Mouse (Mus musculus): Measurements from ENCODE around the gene Plcxd1. TPM values are rescaled to one million over a fixed set of nuclear protein-coding genes. Genes with fewer than 3 reads are reported as not detected.
"Not testable (repeated sequence)": the region's sequence is repeated elsewhere in the genome, so short reads cannot be mapped to it uniquely, and the experiment has no call there.

Gene Plcxd1
- polyA plus RNA-seq, 1 experiment from 2014 or later = 2.5 TPM

- H3K4me3 ChIP-seq (replicated peaks); H3K27me3 ChIP-seq; H3K9ac ChIP-seq (replicated peaks); ATAC-seq; H3K9me3 ChIP-seq; H3K4me1 ChIP-seq (replicated peaks); H3K27ac ChIP-seq; H3K4me2 ChIP-seq (replicated peaks): not testable (repeated sequence)
- 88% methylated on average over 3 of the region's 3 CpGs for WGBS
- peaks cover 80% of the 10 kb centered on the region for H3K36me3 ChIP-seq
These were observed 22.6 kb downstream of the Plcxd1 start for GRCm38 (mm10) chr5:110122380-110122779.

DNA sequence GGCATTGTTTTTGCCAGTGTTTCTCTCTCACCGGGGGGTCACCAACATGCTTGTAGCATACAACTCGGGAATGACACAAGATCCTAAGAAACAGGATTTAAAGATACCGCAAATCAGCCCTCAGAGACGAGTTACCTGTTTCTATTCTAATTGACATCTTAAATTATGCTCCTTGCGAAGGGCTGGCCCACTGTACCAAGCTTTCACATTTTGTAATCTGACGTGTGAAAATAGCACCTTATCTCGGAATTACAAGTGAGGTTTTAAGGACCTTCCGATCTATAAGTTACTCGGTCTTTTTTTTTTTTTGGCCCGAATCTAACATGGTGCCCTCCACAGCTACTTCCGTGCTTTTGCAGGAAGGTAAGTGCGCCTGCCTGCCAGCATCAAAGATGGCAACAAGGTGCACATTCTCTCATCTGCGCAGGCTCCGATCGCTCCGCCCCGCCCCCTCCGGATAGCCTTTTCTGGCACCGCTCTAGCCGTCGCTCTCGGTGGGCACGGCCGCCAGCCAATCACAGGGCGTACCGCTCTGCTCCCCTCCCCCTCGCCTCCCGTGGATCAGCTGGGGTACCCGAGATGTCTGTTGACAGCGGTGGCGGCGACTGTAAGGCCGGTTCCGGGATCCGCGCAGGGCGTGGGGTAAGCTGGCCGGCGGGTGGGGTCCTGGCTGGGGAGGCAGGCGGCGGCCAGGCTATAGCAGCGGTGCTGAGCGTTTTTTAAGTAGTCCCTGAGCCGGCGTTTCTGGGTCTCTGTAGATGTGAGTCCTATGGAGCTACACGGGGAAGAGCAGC is 35.7 kb downstream of the Plcxd1 start, which contains the start of gene Chfr:
Gene Chfr, plus strand, starts transcription at position 550 of the 794 bp plus-strand sequence.
- Histone ChIP-seq H3K4me3 (replicated peaks) (peak within 1 kb of the TSS; percentile 76), H3K4me1 (replicated peaks) (peaks cover 12% of the 10 kb centered on the region), H3K36me3 (peaks cover 29% of the 10 kb centered on the region), H3K4me2 (replicated peaks) (peak within 1 kb of the TSS; percentile 72), H3K27ac (peak within 1 kb of the TSS; percentile 76), H3K27me3 (no peaks in the 10 kb centered on the region), H3K9me3 (no peaks in the 10 kb centered on the region), H3K9ac (replicated peaks) (peak within 1 kb of the TSS; percentile 93)
- peak; percentile 99 for ATAC-seq
- 4% methylated on average over 46 of the region's 46 CpGs for WGBS

- H3K4me3 ChIP-seq (replicated peaks) = peak overlapping the region; percentile 76
- H3K9ac ChIP-seq (replicated peaks) = peak overlapping the region; percentile 93
- ATAC-seq = peak; percentile 61; the same call in 1 of the 2 replicates
- no peaks in the 10 kb centered on the region for H3K9me3 ChIP-seq
- H3K36me3 ChIP-seq = peaks cover 29% of the 10 kb centered on the region
- no peaks in the 10 kb centered on the region for H3K27me3 ChIP-seq
- 8% methylated on average over 18 of the region's 18 CpGs for WGBS
- H3K4me1 ChIP-seq (replicated peaks) = peaks cover 12% of the 10 kb centered on the region
- peak overlapping the region; percentile 76 for H3K27ac ChIP-seq
- H3K4me2 ChIP-seq (replicated peaks) = peak overlapping the region; percentile 72
These were observed 36.3 kb downstream of the Plcxd1 start for GRCm38 (mm10) chr5:110136087-110136464.

DNA sequence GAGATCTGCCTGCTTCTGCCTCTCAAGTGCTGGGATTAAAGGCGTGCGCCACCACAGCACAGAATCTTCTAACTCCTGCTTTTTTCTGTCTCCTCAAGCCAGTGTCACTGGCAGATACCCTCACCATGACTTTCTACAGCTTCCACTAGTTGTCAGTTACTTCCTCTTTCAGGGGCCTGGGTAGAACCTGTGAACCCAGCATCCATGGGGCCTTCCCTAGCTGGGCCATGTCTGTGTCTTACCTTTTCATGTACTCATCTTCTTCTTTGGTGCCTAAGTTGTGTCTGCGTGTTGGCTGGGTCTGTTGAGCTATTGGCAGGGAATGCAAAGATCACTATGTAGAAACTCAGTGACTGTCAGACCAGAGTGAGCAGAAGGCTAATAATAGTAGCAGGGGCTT is 38.0 kb downstream of the Plcxd1 start:
- Histone ChIP-seq H3K4me3 (replicated peaks) (no peak overlapping the region), H3K4me2 (replicated peaks) (no peak overlapping the region), H3K27ac (no peak overlapping the region), H3K27me3 (no peaks in the 10 kb centered on the region), H3K4me1 (replicated peaks) (peaks cover 12% of the 10 kb centered on the region), H3K36me3 (peaks cover 40% of the 10 kb centered on the region), H3K9me3 (no peaks in the 10 kb centered on the region), H3K9ac (replicated peaks) (no peak overlapping the region)
- WGBS = 95% methylated on average over 3 of the region's 3 CpGs
- ATAC-seq = no peak

GRCm38 (mm10) chr5:110139325-110139724 is 39.6 kb downstream of the Plcxd1 start:
- Histone ChIP-seq H3K4me1 (replicated peaks) (peaks cover 12% of the 10 kb centered on the region), H3K27ac (no peak overlapping the region), H3K27me3 (no peaks in the 10 kb centered on the region), H3K9me3 (no peaks in the 10 kb centered on the region), H3K9ac (replicated peaks) (no peak overlapping the region), H3K4me2 (replicated peaks) (no peak overlapping the region), H3K36me3 (peaks cover 53% of the 10 kb centered on the region), H3K4me3 (replicated peaks) (no peak overlapping the region)
- ATAC-seq = no peak
- 97% methylated on average over 3 of the region's 3 CpGs for WGBS

GRCm38 (mm10) chr5:110140424-110140823 is 40.7 kb downstream of the Plcxd1 start:
- Histone ChIP-seq H3K4me1 (replicated peaks) (peaks cover 12% of the 10 kb centered on the region), H3K27me3 (no peaks in the 10 kb centered on the region), H3K4me3 (replicated peaks) (no peak overlapping the region), H3K9ac (replicated peaks) (no peak overlapping the region), H3K27ac (no peak overlapping the region), H3K9me3 (no peaks in the 10 kb centered on the region), H3K36me3 (peaks cover 63% of the 10 kb centered on the region), H3K4me2 (replicated peaks) (no peak overlapping the region)
- ATAC-seq = no peak
- 92% methylated on average over 7 of the region's 7 CpGs for WGBS

DNA sequence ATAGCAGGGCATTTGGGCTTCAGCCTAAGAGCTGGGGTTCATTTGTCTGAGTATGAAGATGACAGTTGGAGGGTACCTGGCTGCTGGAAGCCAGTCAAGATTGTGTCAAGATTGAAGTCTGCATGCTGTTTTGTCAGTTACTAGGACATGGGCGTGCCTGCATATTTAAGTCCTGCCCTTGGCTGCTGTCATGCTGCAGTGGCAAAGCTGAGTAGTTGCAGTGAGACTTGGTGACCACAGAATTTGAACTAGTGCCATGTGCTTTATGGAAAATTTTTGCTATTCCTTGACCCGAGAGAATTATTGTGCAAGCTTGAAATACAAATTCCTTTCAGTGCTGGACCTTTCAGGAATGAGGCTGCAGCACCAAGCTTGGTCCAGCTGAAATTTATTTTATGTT is 42.5 kb downstream of the Plcxd1 start:
- no peak for ATAC-seq
- Histone ChIP-seq H3K27me3 (no peaks in the 10 kb centered on the region), H3K36me3 (peaks cover 80% of the 10 kb centered on the region), H3K4me3 (replicated peaks) (no peak overlapping the region), H3K4me1 (replicated peaks) (peaks cover under 1% of the 10 kb centered on the region; the same call in 1 of the 2 replicates), H3K4me2 (replicated peaks) (no peak overlapping the region), H3K27ac (no peak overlapping the region), H3K9ac (replicated peaks) (no peak overlapping the region), H3K9me3 (no peaks in the 10 kb centered on the region)
- 91% methylated on average over 2 of the region's 2 CpGs for WGBS

- H3K4me3 ChIP-seq (replicated peaks) = no peak overlapping the region
- H3K27ac ChIP-seq = no peak overlapping the region
- no peaks in the 10 kb centered on the region for H3K27me3 ChIP-seq
- H3K4me1 ChIP-seq (replicated peaks) = no peaks in the 10 kb centered on the region
- no peak overlapping the region for H3K9ac ChIP-seq (replicated peaks)
- no peak for ATAC-seq
- peaks cover 85% of the 10 kb centered on the region for H3K36me3 ChIP-seq
- 91% methylated on average over 5 of the region's 5 CpGs for WGBS
- no peak overlapping the region for H3K4me2 ChIP-seq (replicated peaks)
- no peaks in the 10 kb centered on the region for H3K9me3 ChIP-seq
These were observed 43.2 kb downstream of the Plcxd1 start for GRCm38 (mm10) chr5:110143007-110143406.

Other genes starting within 250 kb of the Plcxd1 start
- 0.31 and 0.61 TPM in 2 replicates for gene Gm15446, start 176.6 kb upstream of the Plcxd1 start, polyA plus RNA-seq (2015; fragmentation: Nextera tagmentation; extraction: Ambion mirVana)
- gene Zfp932, start 103.4 kb upstream of the Plcxd1 start, polyA plus RNA-seq (2015; fragmentation: Nextera tagmentation; extraction: Ambion mirVana) = 23.8 and 24.7 TPM in 2 replicates
- gene Gm17655, start 27.5 kb upstream of the Plcxd1 start, polyA plus RNA-seq (2015; fragmentation: Nextera tagmentation; extraction: Ambion mirVana) = 6.9 and 7.9 TPM in 2 replicates
- 0.61 and 0.93 TPM in 2 replicates for gene Gm35315, start 5.5 kb upstream of the Plcxd1 start, polyA plus RNA-seq (2015; fragmentation: Nextera tagmentation; extraction: Ambion mirVana)
- gene Gtpbp6, start 8.2 kb downstream of the Plcxd1 start, polyA plus RNA-seq (2015; fragmentation: Nextera tagmentation; extraction: Ambion mirVana) = 52.6 and 53.3 TPM in 2 replicates
- gene Zfp605, start 10.1 kb downstream of the Plcxd1 start, polyA plus RNA-seq (2015; fragmentation: Nextera tagmentation; extraction: Ambion mirVana) = 16.0 and 16.9 TPM in 2 replicates
- 106 and 111 TPM in 2 replicates for gene Chfr, start 35.9 kb downstream of the Plcxd1 start, polyA plus RNA-seq (2015; fragmentation: Nextera tagmentation; extraction: Ambion mirVana)
- gene Golga3, start 76.7 kb downstream of the Plcxd1 start, polyA plus RNA-seq (2015; fragmentation: Nextera tagmentation; extraction: Ambion mirVana) = 22.5 and 22.7 TPM in 2 replicates
- gene Ankle2, start 131.0 kb downstream of the Plcxd1 start, polyA plus RNA-seq (2015; fragmentation: Nextera tagmentation; extraction: Ambion mirVana) = 23.8 and 31.5 TPM in 2 replicates
- gene Pgam5, start 169.9 kb downstream of the Plcxd1 start, polyA plus RNA-seq (2015; fragmentation: Nextera tagmentation; extraction: Ambion mirVana) = 87.1 and 91.5 TPM in 2 replicates
- gene Pxmp2, start 186.2 kb downstream of the Plcxd1 start, polyA plus RNA-seq (2015; fragmentation: Nextera tagmentation; extraction: Ambion mirVana) = 9.2 and 10.2 TPM in 2 replicates
- 12.6 and 14.0 TPM in 2 replicates for gene Pole, start 186.3 kb downstream of the Plcxd1 start, polyA plus RNA-seq (2015; fragmentation: Nextera tagmentation; extraction: Ambion mirVana)
- 3.2 and 3.8 TPM in 2 replicates for gene P2rx2, start 243.2 kb downstream of the Plcxd1 start, polyA plus RNA-seq (2015; fragmentation: Nextera tagmentation; extraction: Ambion mirVana)
- not detected in 2 replicates for gene Lrcol1, start 244.8 kb downstream of the Plcxd1 start, polyA plus RNA-seq (2015; fragmentation: Nextera tagmentation; extraction: Ambion mirVana)